Mouse (Mus musculus) E14TG2a.4 (cell line): ENCODE data around the gene Ppp1r21.

ENCODE experiments used
- CTCF ChIP-seq: conservative IDR thresholded peaks from 2 replicates; pipeline ENCODE4 v1.5.1; 2014; ENCODE audit warnings: low read length
- POU5F1 ChIP-seq: IDR thresholded peaks from 2 replicates; pipeline ENCODE4 v1.6.1; 2014; ENCODE audit warnings: low read length, borderline replicate concordance

- no peak for TF ChIP-seq CTCF
- TF ChIP-seq POU5F1: no peak
Observed at GRCm38 (mm10) chr17:88621374-88621773, 91.5 kb downstream of the Ppp1r21 start.
